Mouse (Mus musculus) stomach, embryonic 14.5 days (tissue): ENCODE results near the gene Morc1. TPM values are rescaled to one million over a fixed set of nuclear protein-coding genes. Genes with fewer than 3 reads are reported as not detected.

ENCODE experiments used
- ATAC-seq: fragments of 200-750 bp; cut with Nextera tagmentation; 2 replicates; pipeline ENCODE4 v1.8.0; 2017; ENCODE audit warnings: low read depth, moderate TSS enrichment; ENCODE audit not compliant: insufficient number of reproducible peaks, insufficient read depth, low FRiP score
- H3K27ac ChIP-seq: fragments of 300-500 bp; sonication (generic); 2 replicates; pipeline ENCODE4 v1.5.1; 2014; ENCODE audit warnings: mild to moderate bottlenecking, low read length, moderate library complexity, mixed read lengths
- H3K27me3 ChIP-seq: fragments of 300-500 bp; sonication (generic); 2 replicates; pipeline ENCODE4 v1.6.1; 2014; ENCODE audit warnings: low read length, control low read depth, mixed read lengths; ENCODE audit not compliant: control insufficient read depth, insufficient read depth
- H3K36me3 ChIP-seq: fragments of 300-500 bp; sonication (generic); 2 replicates; pipeline ENCODE4 v1.6.1; 2014; ENCODE audit warnings: mild to moderate bottlenecking, control low read depth, low read length, moderate library complexity, mixed read lengths; ENCODE audit not compliant: control insufficient read depth, insufficient read depth
- H3K4me1 ChIP-seq: fragments of 300-500 bp; sonication (generic); 2 replicates; pipeline ENCODE4 v1.6.1; 2014; ENCODE audit warnings: low read length, control low read depth, mixed read lengths; ENCODE audit not compliant: control insufficient read depth, insufficient read depth
- H3K4me2 ChIP-seq: fragments of 300-500 bp; sonication (generic); replicated peaks from 2 replicates; pipeline ENCODE4 v1.6.1; 2014; ENCODE audit warnings: low read depth, low read length, control low read depth
- H3K4me3 ChIP-seq: fragments of 300-500 bp; sonication (generic); 2 replicates; pipeline ENCODE4 v1.5.1; 2014; ENCODE audit warnings: low read depth, low read length, control low read depth
- H3K9ac ChIP-seq: fragments of 300-500 bp; sonication (generic); replicated peaks from 2 replicates; pipeline ENCODE4 v1.6.1; 2014; ENCODE audit warnings: low read depth, mild to moderate bottlenecking, control low read depth, low read length, moderate library complexity, mixed read lengths
- H3K9me3 ChIP-seq: fragments of 300-500 bp; sonication (generic); 2 replicates; pipeline ENCODE4 v1.6.1; 2016; ENCODE audit warnings: low read depth, low read length, control low read depth; ENCODE audit not compliant: control insufficient read depth
- WGBS: fragments of 180-500 bp; shearing (Covaris S2); extraction: QIAGEN DNeasy Blood & Tissue Kit; methylation state at CpG from one replicate; pipeline ENCODE4 v1.1.7; 2014; 5-methylcytosine and 5-hydroxymethylcytosine counted together
- polyA plus RNA-seq: library from polyadenylated mRNA; unstranded; fragments of >200 nt; fragmentation: Nextera tagmentation; extraction: Ambion mirVana; gene quantifications from 2 replicates; pipeline ENCODE4 v1.2.1, GENCODE M21; 2014

Gene Morc1
- 0.10 and 0.27 TPM in 2 replicates for polyA plus RNA-seq

DNA sequence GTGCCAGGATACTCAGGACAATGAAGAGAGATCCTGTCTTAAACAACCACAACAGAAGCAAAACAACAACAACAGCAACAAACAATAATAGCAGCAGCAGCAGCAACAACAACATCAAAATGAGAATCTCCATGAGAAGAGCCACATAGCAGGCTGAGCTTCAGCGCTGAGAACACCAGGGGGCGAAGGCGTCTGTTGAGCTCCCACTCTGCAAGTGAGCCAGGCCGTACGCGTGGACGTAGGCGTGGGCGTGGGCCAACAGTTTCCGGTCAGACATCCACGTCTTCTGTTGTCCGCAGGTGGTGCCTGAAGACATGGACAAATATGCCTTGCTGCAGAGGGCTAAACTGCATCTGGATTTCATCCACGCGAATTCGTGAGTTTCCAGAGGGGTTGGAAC is at the start of gene Morc1:
Morc1 (plus strand) TSS at position 211 of the 400 bp plus-strand sequence.
- Histone ChIP-seq H3K4me3 (no peak within 1 kb of the TSS), H3K4me1 (no peaks in the 10 kb centered on the region), H3K9me3 (no peaks in the 10 kb centered on the region), H3K4me2 (no peak within 1 kb of the TSS), H3K27me3 (no peaks in the 10 kb centered on the region), H3K36me3 (no peaks in the 10 kb centered on the region), H3K9ac (no peak within 1 kb of the TSS), H3K27ac (no peak within 1 kb of the TSS)
- 96% methylated on average over 15 of the region's 15 CpGs for WGBS
- ATAC-seq, result no peak

DNA sequence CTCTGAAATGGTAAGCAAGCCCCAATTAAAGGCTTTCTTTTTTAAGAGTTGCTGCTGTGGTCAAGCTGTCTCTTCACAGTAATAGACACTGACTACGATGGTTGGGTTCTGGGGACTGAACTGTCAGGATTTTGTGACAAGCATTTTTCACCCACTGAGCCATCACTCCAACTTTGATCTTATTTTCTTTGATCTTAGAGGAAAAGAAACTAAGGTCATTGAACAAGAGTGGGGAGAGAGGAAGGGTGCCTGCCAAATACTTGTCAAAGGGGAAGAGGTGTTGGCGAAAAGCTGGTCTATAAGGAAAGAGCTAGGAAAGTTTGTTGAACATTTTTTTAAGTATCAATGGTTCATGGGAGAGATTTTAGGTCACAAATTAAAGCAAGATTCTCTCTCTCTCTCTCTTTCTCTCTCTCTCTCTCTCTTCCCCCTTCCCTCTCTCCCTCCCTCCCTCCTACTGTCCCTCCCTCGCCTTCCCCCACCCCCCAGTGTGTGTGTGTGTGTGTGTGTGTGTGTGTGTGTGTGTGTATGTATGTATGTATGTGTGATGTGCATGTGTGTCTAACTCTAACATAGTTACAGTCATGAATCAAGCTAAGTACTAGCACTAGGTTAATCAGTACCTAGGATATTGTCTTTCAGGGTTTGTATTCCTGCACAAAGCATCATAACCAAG is 47.3 kb upstream of the Morc1 start:
- H3K9ac ChIP-seq, result no peak overlapping the region
- H3K27me3 ChIP-seq, result no peaks in the 10 kb centered on the region
- H3K4me2 ChIP-seq, result no peak overlapping the region
- H3K36me3 ChIP-seq, result no peaks in the 10 kb centered on the region
- no peak for ATAC-seq
- H3K4me3 ChIP-seq, result no peak overlapping the region
- no peaks in the 10 kb centered on the region; the same call in 1 of the 2 replicates for H3K9me3 ChIP-seq
- WGBS, result 82% methylated on average over 3 of the region's 3 CpGs
- no peak overlapping the region for H3K27ac ChIP-seq
- H3K4me1 ChIP-seq, result no peaks in the 10 kb centered on the region

DNA sequence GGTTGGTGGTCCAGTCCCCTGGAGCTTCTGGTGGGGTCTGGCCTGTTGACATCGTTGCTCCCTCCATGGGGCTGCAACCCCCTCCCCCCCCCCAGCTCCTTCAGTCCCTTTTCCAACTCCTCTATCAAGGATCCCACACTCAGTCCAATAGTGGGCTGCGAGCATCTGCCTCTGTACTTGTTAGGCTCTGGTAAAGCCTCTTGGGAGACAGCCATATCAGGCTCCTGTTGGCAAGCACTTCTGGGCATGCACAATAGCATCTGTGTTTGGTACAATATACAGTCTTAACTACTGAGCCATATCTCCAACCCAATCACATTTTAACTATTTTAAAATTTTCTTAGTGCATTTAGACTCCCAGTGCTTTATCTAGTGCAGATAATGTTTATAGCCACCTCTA is 44.1 kb upstream of the Morc1 start:
- Histone ChIP-seq H3K9me3 (no peaks in the 10 kb centered on the region; the same call in 1 of the 2 replicates), H3K27ac (no peak overlapping the region), H3K4me3 (no peak overlapping the region), H3K4me1 (no peaks in the 10 kb centered on the region), H3K27me3 (no peaks in the 10 kb centered on the region), H3K9ac (no peak overlapping the region), H3K4me2 (no peak overlapping the region), H3K36me3 (no peaks in the 10 kb centered on the region)
- no peak for ATAC-seq
- 85% methylated on average over 2 of the region's 2 CpGs for WGBS

GRCm38 (mm10) chr16:48395278-48395677 is 35.8 kb upstream of the Morc1 start:
- H3K36me3 ChIP-seq, result no peaks in the 10 kb centered on the region
- H3K4me2 ChIP-seq, result no peak overlapping the region
- no peak overlapping the region for H3K9ac ChIP-seq
- H3K4me1 ChIP-seq, result no peaks in the 10 kb centered on the region
- H3K4me3 ChIP-seq, result no peak overlapping the region
- H3K27ac ChIP-seq, result no peak overlapping the region
- no peak for ATAC-seq
- H3K27me3 ChIP-seq, result no peaks in the 10 kb centered on the region
- H3K9me3 ChIP-seq, result no peaks in the 10 kb centered on the region
- WGBS, result 84% methylated on average over 2 of the region's 2 CpGs

DNA sequence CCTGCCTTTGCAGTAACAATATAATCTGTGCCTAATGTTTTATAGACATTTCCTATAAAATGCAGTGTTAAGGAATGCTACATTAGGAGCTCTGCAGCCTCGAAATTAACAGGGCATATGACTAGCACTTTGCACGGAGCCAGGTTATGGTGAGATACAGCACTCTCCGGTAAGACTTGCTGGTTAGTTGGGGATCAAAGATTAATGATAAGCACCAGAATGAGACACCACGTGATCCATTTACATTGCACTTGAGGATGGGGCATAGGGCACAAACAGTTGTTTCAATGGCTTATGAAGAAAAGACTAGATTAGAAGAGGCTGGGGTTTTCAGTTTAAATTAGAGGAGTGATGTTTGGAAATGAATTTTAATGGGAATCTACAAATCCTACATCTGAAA is 28.1 kb upstream of the Morc1 start:
- 60% methylated on average over 4 of the region's 4 CpGs for WGBS
- ATAC-seq, result no peak
- Histone ChIP-seq H3K36me3 (no peaks in the 10 kb centered on the region), H3K27ac (no peak overlapping the region), H3K9ac (no peak overlapping the region), H3K9me3 (no peaks in the 10 kb centered on the region), H3K4me3 (no peak overlapping the region), H3K27me3 (no peaks in the 10 kb centered on the region), H3K4me1 (no peaks in the 10 kb centered on the region), H3K4me2 (no peak overlapping the region)

DNA sequence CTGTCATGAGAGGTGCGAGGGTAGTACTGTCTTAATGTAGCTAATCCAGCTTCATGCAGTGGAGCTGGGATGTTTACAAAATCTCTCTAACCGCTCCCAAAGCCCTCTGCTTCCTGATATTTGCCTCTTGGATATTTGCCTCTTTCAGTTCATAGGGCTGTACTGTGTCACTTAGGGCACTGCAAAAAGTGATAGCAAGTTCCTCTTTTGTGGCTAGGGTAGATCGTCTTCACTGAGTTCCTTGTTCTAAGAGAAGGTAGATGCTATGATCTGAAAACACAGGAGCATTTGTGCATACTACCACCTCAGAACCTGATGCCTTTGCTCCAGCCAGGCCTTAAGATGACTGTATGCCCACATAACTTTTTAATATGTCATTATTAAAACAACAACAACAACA is 27.6 kb upstream of the Morc1 start:
- Histone ChIP-seq H3K4me3 (no peak overlapping the region), H3K27me3 (no peaks in the 10 kb centered on the region), H3K4me2 (no peak overlapping the region), H3K9me3 (no peaks in the 10 kb centered on the region), H3K36me3 (no peaks in the 10 kb centered on the region), H3K4me1 (no peaks in the 10 kb centered on the region), H3K9ac (no peak overlapping the region), H3K27ac (no peak overlapping the region)
- WGBS, result 57% methylated on average over 3 of the region's 3 CpGs
- no peak for ATAC-seq

DNA sequence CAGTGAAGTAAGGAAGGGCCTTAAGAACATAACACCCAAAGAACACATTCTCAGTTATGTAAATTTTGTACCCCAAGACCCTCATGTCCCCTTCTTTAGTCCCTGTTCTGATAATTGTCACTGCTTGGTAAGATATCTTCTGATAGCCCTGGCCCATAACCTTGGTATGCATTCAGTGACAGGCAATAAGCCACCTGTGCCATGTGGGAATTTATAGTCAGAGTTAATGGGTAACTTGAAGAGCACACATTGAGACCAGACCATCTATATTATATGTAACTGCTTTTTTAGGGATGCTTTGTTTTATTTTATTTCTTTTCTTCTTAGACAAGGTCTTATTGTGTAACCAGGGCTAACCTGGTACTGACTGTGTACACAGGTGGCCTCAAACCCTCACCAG is 27.0 kb upstream of the Morc1 start:
- no peaks in the 10 kb centered on the region for H3K4me1 ChIP-seq
- H3K36me3 ChIP-seq, result no peaks in the 10 kb centered on the region
- H3K9me3 ChIP-seq, result no peaks in the 10 kb centered on the region
- no peaks in the 10 kb centered on the region for H3K27me3 ChIP-seq
- H3K4me2 ChIP-seq, result no peak overlapping the region
- no peak overlapping the region for H3K9ac ChIP-seq
- ATAC-seq, result no peak
- H3K27ac ChIP-seq, result no peak overlapping the region
- H3K4me3 ChIP-seq, result no peak overlapping the region

DNA sequence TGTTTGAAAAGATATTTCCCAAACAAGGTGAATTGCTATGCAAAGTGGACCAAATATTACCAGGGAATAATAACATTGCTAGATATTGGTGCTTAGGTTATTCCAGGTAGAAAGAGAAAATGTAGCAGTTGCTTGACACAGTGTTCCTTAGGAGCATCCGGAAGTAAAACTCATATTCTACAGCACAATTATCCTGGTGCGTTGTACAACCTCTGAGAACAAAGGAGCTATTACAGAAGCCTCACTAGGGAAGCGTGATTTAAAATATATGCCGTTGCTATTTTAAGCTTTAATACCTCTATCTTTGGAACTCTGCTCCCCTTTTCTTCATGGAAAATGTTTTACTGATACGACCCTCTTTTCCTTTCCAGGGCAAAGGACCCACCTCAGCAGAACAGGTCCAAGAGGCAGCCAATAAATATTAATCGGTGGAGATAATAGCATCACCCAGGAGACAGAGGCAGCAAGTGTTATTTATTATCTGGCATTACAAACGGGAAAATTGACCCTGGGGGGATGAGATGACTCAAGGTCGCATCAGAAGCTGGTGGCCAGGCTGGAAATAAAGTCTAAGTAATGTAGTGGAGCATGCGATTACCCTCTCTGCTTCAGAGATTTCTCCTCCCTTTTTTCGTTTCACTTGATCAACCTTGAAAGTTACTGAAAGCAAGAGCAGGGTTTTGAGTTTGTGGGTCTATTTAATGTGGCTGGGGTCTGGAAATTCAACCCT is 25.2 kb upstream of the Morc1 start:
- WGBS, result 64% methylated on average over 10 of the region's 10 CpGs
- ATAC-seq, result no peak
- H3K9me3 ChIP-seq, result no peaks in the 10 kb centered on the region
- no peaks in the 10 kb centered on the region for H3K27me3 ChIP-seq
- H3K4me1 ChIP-seq, result no peaks in the 10 kb centered on the region; the same call in 1 of the 2 replicates
- no peak overlapping the region for H3K4me2 ChIP-seq
- no peak overlapping the region for H3K9ac ChIP-seq
- no peaks in the 10 kb centered on the region for H3K36me3 ChIP-seq
- no peak overlapping the region for H3K27ac ChIP-seq
- no peak overlapping the region for H3K4me3 ChIP-seq
